Mouse (Mus musculus) thymus, adult 2 months (tissue): ENCODE measurements around the gene Ostm1. TPM values are rescaled to one million over a fixed set of nuclear protein-coding genes. Genes with fewer than 3 reads are reported as not detected.
A peak's percentile ranks its signal among the peaks of the same experiment; 100 is the strongest.

ENCODE experiments used
- DNase-seq: peaks from one replicate; pipeline ENCODE4 v3.0.0; 2021
- H3K27ac ChIP-seq: fragments of 200-500 bp; 2 replicates; pipeline ENCODE4 v1.5.1; 2012; ENCODE audit warnings: low read length, control low read depth; ENCODE audit not compliant: control insufficient read depth, insufficient read depth
- H3K27me3 ChIP-seq: fragments of 200-500 bp; 2 replicates; pipeline ENCODE4 v1.6.1; 2012; ENCODE audit warnings: mild to moderate bottlenecking, low read length, moderate library complexity, mixed read lengths; ENCODE audit not compliant: control insufficient read depth, insufficient read depth
- H3K36me3 ChIP-seq: fragments of 200-500 bp; 2 replicates; pipeline ENCODE4 v1.6.1; 2012; ENCODE audit warnings: mild to moderate bottlenecking, low read length, moderate library complexity; ENCODE audit not compliant: control insufficient read depth, insufficient read depth
- H3K4me1 ChIP-seq: fragments of 200-500 bp; replicated peaks from 2 replicates; pipeline ENCODE4 v1.6.1; 2012; ENCODE audit warnings: low read length; ENCODE audit not compliant: control insufficient read depth, insufficient read depth
- H3K4me3 ChIP-seq: fragments of 200-500 bp; 2 replicates; pipeline ENCODE4 v1.5.1; 2012; ENCODE audit warnings: mild to moderate bottlenecking, low read length, control low read depth, moderate library complexity; ENCODE audit not compliant: control insufficient read depth, insufficient read depth
- CTCF ChIP-seq: fragments of 200-500 bp; IDR thresholded peaks from 2 replicates; pipeline ENCODE4 v1.5.1; 2012; ENCODE audit warnings: mild to moderate bottlenecking, control low read depth, low read length, moderate library complexity, borderline replicate concordance; ENCODE audit not compliant: control insufficient read depth, poor library complexity, insufficient read depth; ENCODE audit errors: extremely low read depth
- POLR2A ChIP-seq: fragments of 200-500 bp; IDR thresholded peaks from 2 replicates; pipeline ENCODE4 v1.6.1; 2012; ENCODE audit warnings: mild to moderate bottlenecking, low read length, control low read depth, moderate library complexity; ENCODE audit not compliant: control insufficient read depth, poor library complexity, insufficient read depth; ENCODE audit errors: extremely low read depth
- WGBS: fragments of 180-500 bp; shearing (Covaris S2); methylation state at CpG from one replicate; pipeline ENCODE4 v1.1.7; 2018; 5-methylcytosine and 5-hydroxymethylcytosine counted together
- polyA plus RNA-seq: library from polyadenylated mRNA; depleted of rRNA; stranded (reverse); fragments of >200 nt; gene quantifications from 2 replicates; pipeline ENCODE4 v1.2.3, GENCODE M21; 2012

Gene Ostm1
- polyA plus RNA-seq, 1 experiment, result 63.0 TPM

GRCm38 (mm10) chr10:42643638-42644037, 60.0 kb downstream of the Ostm1 start:
- H3K4me1 ChIP-seq, result no peaks in the 10 kb centered on the region
- H3K36me3 ChIP-seq, result no peaks in the 10 kb centered on the region
- TF ChIP-seq CTCF (no peak), POLR2A (no peak)
- no peaks in the 10 kb centered on the region for H3K27me3 ChIP-seq
- DNase-seq, result no peak
- no peak overlapping the region for H3K27ac ChIP-seq
- H3K4me3 ChIP-seq, result no peak overlapping the region
- WGBS, result 89% methylated on average over 9 of the region's 9 CpGs

- WGBS, result 83% methylated on average over 4 of the region's 4 CpGs
- Histone ChIP-seq H3K36me3 (no peaks in the 10 kb centered on the region), H3K27ac (no peak overlapping the region), H3K27me3 (no peaks in the 10 kb centered on the region), H3K4me3 (no peak overlapping the region), H3K4me1 (no peaks in the 10 kb centered on the region; the same call in 1 of the 2 replicates)
- TF ChIP-seq POLR2A (no peak), CTCF (no peak)
- no peak for DNase-seq
These were observed 62.7 kb downstream of the Ostm1 start for GRCm38 (mm10) chr10:42646340-42646739.

DNA sequence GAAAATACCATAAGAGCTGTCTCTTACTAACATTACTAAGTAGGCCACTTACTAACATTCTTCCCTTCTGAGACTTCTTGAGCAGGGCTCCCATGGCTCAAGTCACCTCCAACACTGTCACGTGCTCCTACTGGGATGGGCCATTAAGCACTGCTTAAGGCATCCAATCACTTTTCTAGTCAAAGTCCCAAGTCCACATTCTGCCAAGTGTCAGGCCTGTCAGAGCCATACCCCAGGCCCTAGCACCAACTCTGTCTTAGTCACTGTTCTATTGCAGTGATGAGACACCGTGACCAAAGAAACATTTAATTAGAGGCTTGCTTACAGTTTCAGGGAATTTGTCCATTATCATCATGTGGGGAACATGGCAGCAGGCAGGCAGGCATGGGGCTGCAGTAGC, 78.3 kb downstream of the Ostm1 start:
- Histone ChIP-seq H3K4me3 (no peak overlapping the region), H3K4me1 (no peaks in the 10 kb centered on the region), H3K27ac (no peak overlapping the region), H3K27me3 (no peaks in the 10 kb centered on the region), H3K36me3 (no peaks in the 10 kb centered on the region)
- TF ChIP-seq POLR2A (no peak), CTCF (no peak)
- WGBS, result 96% methylated on average over 2 of the region's 2 CpGs
- no peak for DNase-seq

DNA sequence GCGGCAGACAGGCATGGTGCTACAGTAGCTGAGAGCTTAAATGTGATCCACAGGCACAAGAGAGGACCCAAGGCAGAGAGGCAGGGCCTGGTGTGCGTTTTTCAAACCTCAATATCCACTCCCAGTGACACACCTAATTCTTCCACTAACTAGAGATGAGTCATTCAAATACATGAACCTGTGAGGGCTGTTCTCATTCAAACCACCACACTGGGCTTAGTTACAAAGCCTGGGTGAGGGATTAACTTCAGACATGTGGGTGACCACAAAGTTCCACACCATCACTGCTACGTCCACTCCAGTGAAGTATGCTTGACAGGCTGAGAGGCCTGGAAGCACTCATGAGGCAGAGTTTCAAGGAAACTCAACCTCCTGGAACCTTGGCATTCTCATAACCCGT, 86.3 kb downstream of the Ostm1 start:
- H3K36me3 ChIP-seq, result no peaks in the 10 kb centered on the region
- H3K4me1 ChIP-seq, result peaks cover 15% of the 10 kb centered on the region
- H3K4me3 ChIP-seq, result no peak overlapping the region
- no peaks in the 10 kb centered on the region for H3K27me3 ChIP-seq
- DNase-seq, result no peak
- TF ChIP-seq POLR2A, result no peak
- TF ChIP-seq CTCF, result no peak
- WGBS, result 96% methylated on average over 4 of the region's 4 CpGs
- H3K27ac ChIP-seq, result no peak overlapping the region

DNA sequence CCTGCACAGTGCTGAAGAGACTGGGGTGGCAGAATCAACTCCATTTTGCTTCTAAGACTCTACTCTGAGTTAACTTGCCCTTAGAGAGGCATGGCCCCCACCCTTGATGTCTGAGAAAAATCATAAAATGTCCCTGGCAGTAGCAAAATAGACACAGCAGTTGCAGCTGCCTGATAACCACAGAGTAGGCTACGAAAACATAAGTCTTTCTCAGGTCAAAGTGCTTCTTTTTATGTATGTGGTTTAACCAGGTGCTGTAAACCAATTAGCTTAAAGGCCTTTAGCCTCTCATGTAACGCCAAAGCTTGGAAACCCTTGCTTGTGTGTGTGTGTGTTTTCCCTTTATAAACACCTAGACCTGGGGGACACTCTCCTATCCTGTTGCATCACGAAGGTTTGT, 89.2 kb downstream of the Ostm1 start:
- 9% methylated on average over 3 of the region's 3 CpGs for WGBS
- DNase-seq, result no peak
- no peak for TF ChIP-seq POLR2A
- TF ChIP-seq CTCF, result no peak

DNA sequence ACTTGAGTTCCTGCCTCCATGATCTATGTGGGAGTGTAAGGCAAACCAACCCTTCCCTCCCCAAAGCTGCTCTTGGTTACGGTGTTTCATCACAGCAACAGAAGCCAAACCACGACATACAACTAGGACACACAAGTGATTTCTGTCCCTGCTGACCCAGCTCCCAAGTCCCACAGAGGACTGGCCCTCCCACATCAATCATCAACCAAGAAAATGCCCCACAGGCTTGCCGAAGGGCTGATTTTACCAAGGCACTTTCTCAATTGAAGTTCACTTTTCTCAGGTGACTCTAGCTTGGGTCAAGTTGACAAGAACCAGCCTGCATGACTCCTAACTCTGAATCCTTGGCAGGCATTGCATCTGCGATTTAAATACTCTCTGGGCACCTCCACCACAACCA, 91.9 kb downstream of the Ostm1 start:
- no peak overlapping the region for H3K4me3 ChIP-seq
- peaks cover 21% of the 10 kb centered on the region for H3K4me1 ChIP-seq
- no peak overlapping the region for H3K27ac ChIP-seq
- no peaks in the 10 kb centered on the region for H3K27me3 ChIP-seq
- WGBS, result 81% methylated on average over 4 of the region's 4 CpGs
- no peaks in the 10 kb centered on the region for H3K36me3 ChIP-seq
- no peak for DNase-seq
- TF ChIP-seq POLR2A (no peak), CTCF (no peak)

More for the DNA sequence above, 89.2 kb downstream of the Ostm1 start:
- H3K4me1 ChIP-seq, result peaks cover 15% of the 10 kb centered on the region
- no peak overlapping the region for H3K4me3 ChIP-seq
- H3K27me3 ChIP-seq, result no peaks in the 10 kb centered on the region
- H3K27ac ChIP-seq, result peak overlapping the region; percentile 77
- no peaks in the 10 kb centered on the region for H3K36me3 ChIP-seq

DNA sequence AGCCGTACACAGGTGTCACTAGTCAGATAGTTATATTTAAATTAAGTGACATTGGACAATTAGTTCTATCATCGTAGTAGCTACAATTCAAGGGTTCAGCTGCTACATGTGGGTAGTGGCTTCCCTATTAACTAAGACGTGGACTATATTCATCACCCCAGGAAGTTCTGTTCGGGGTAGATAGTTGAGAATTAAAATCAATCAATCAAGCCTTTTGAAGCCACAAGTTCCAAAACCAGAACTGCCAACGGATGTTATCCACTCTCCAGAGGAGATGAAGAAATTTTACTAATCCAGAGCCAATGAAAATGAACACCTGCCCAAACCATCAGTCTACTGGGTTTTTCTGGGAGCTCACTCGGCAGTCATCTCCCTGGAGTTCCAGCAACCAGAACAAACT, 94.7 kb downstream of the Ostm1 start:
- Histone ChIP-seq H3K4me1 (peaks cover 10% of the 10 kb centered on the region), H3K27me3 (no peaks in the 10 kb centered on the region), H3K27ac (no peak overlapping the region), H3K4me3 (peak overlapping the region; percentile 79), H3K36me3 (peaks cover 5% of the 10 kb centered on the region; the same call in 1 of the 2 replicates)
- TF ChIP-seq POLR2A (no peak), CTCF (no peak)
- no peak for DNase-seq
- 42% methylated on average over 6 of the region's 6 CpGs for WGBS
